Mouse (Mus musculus): ENCODE measurements around the gene Zfp526. TPM values are rescaled to one million over a fixed set of nuclear protein-coding genes. Genes with fewer than 3 reads are reported as not detected.
"Not testable (repeated sequence)": the region's sequence is repeated elsewhere in the genome, so short reads cannot be mapped to it uniquely, and the experiment has no call there.

The Zfp526 gene
- polyA plus RNA-seq, 1 experiment from 2014 or later, result 1.9 TPM

- no peaks in the 10 kb centered on the region for H3K9me3 ChIP-seq (ENCODE audit: control insufficient read depth, low read length)
- 25% methylated on average over 8 of the region's 8 CpGs for WGBS
These were observed 30.6 kb downstream of the Zfp526 start for GRCm38 (mm10) chr7:25251822-25252221.

GRCm38 (mm10) chr7:25261896-25262295 is 40.7 kb downstream of the Zfp526 start:
- H3K27ac ChIP-seq (ENCODE audit: low read length), result no peak overlapping the region
- H3K4me2 ChIP-seq (ENCODE audit: low read depth, low read length), result no peak overlapping the region
- ATAC-seq, result no peak
- no peaks in the 10 kb centered on the region for H3K9me3 ChIP-seq (ENCODE audit: control insufficient read depth, low read length)
- no peak overlapping the region for H3K9ac ChIP-seq (ENCODE audit: low read depth, low read length)
- no peaks in the 10 kb centered on the region for H3K27me3 ChIP-seq (replicated peaks; ENCODE audit: control insufficient read depth, insufficient read depth, low read length)
- H3K4me1 ChIP-seq (ENCODE audit: control insufficient read depth, insufficient read depth, low read length), result peaks cover 2% of the 10 kb centered on the region
- 86% methylated on average over 1 of the region's 1 CpGs for WGBS
- no peak overlapping the region for H3K4me3 ChIP-seq (ENCODE audit: low read length)
- no peaks in the 10 kb centered on the region for H3K36me3 ChIP-seq (ENCODE audit: control insufficient read depth, insufficient read depth, low read length)

More at GRCm38 (mm10) chr7:25251822-25252221, 30.6 kb downstream of the Zfp526 start:
- peak overlapping the region; percentile 95 for H3K9ac ChIP-seq (ENCODE audit: low read depth, low read length)
- peaks cover 18% of the 10 kb centered on the region for H3K4me1 ChIP-seq (ENCODE audit: control insufficient read depth, insufficient read depth, low read length)
- no peaks in the 10 kb centered on the region for H3K27me3 ChIP-seq (replicated peaks; ENCODE audit: control insufficient read depth, insufficient read depth, low read length)
- no peak for ATAC-seq
- peak overlapping the region; percentile 98 for H3K27ac ChIP-seq (ENCODE audit: low read length)
- no peaks in the 10 kb centered on the region for H3K36me3 ChIP-seq (ENCODE audit: control insufficient read depth, insufficient read depth, low read length)
- H3K4me2 ChIP-seq (ENCODE audit: low read depth, low read length), result peak overlapping the region; percentile 90
- peak overlapping the region; percentile 91 for H3K4me3 ChIP-seq (ENCODE audit: low read length)

- no peak for ATAC-seq
- no peak overlapping the region for H3K4me2 ChIP-seq (ENCODE audit: low read depth, low read length)
These were observed 43.0 kb downstream of the Zfp526 start for GRCm38 (mm10) chr7:25263968-25264870.

GRCm38 (mm10) chr7:25265743-25266142 is 44.5 kb downstream of the Zfp526 start:
- not testable (repeated sequence) for H3K36me3 ChIP-seq (ENCODE audit: control insufficient read depth, insufficient read depth, low read length); H3K4me2 ChIP-seq (ENCODE audit: low read depth, low read length); ATAC-seq; H3K4me3 ChIP-seq (ENCODE audit: low read length); H3K27me3 ChIP-seq (replicated peaks; ENCODE audit: control insufficient read depth, insufficient read depth, low read length); H3K27ac ChIP-seq (ENCODE audit: low read length); H3K9me3 ChIP-seq (ENCODE audit: control insufficient read depth, low read length); H3K9ac ChIP-seq (ENCODE audit: low read depth, low read length)
- peaks cover 19% of the 10 kb centered on the region for H3K4me1 ChIP-seq (ENCODE audit: control insufficient read depth, insufficient read depth, low read length)
- WGBS, result 94% methylated on average over 5 of the region's 5 CpGs

More at GRCm38 (mm10) chr7:25263968-25264870, 43.0 kb downstream of the Zfp526 start:
- Histone ChIP-seq H3K27me3 (replicated peaks; ENCODE audit: control insufficient read depth, insufficient read depth, low read length) (no peaks in the 10 kb centered on the region), H3K9me3 (ENCODE audit: control insufficient read depth, low read length) (no peaks in the 10 kb centered on the region), H3K36me3 (ENCODE audit: control insufficient read depth, insufficient read depth, low read length) (no peaks in the 10 kb centered on the region), H3K27ac (ENCODE audit: low read length) (no peak overlapping the region), H3K9ac (ENCODE audit: low read depth, low read length) (no peak overlapping the region), H3K4me3 (ENCODE audit: low read length) (no peak overlapping the region), H3K4me1 (ENCODE audit: control insufficient read depth, insufficient read depth, low read length) (peaks cover 9% of the 10 kb centered on the region)
- WGBS, result 39% methylated on average over 17 of the region's 17 CpGs

- Histone ChIP-seq H3K36me3 (ENCODE audit: control insufficient read depth, insufficient read depth, low read length) (no peaks in the 10 kb centered on the region; the same call in 1 of the 2 replicates), H3K27ac (ENCODE audit: low read length) (no peak overlapping the region), H3K27me3 (replicated peaks; ENCODE audit: control insufficient read depth, insufficient read depth, low read length) (no peaks in the 10 kb centered on the region), H3K4me2 (ENCODE audit: low read depth, low read length) (peak overlapping the region; percentile 75; the same call in 1 of the 2 replicates), H3K4me1 (ENCODE audit: control insufficient read depth, insufficient read depth, low read length) (peaks cover 19% of the 10 kb centered on the region), H3K9ac (ENCODE audit: low read depth, low read length) (peak overlapping the region; percentile 71; the same call in 1 of the 2 replicates), H3K4me3 (ENCODE audit: low read length) (no peak overlapping the region), H3K9me3 (ENCODE audit: control insufficient read depth, low read length) (no peaks in the 10 kb centered on the region)
- 89% methylated on average over 8 of the region's 8 CpGs for WGBS
- ATAC-seq, result no peak
These were observed 45.1 kb downstream of the Zfp526 start for GRCm38 (mm10) chr7:25266180-25266962.

GRCm38 (mm10) chr7:25267301-25267750 is 46.1 kb downstream of the Zfp526 start, which contains the start of gene Cic:
Gene Cic, plus strand, starts transcription at chr7:25267704.
- H3K4me1 ChIP-seq (ENCODE audit: control insufficient read depth, insufficient read depth, low read length), result peaks cover 19% of the 10 kb centered on the region
- H3K4me3 ChIP-seq (ENCODE audit: low read length), result peak within 1 kb of the TSS; percentile 87
- H3K27me3 ChIP-seq (replicated peaks; ENCODE audit: control insufficient read depth, insufficient read depth, low read length), result no peaks in the 10 kb centered on the region
- no peaks in the 10 kb centered on the region for H3K9me3 ChIP-seq (ENCODE audit: control insufficient read depth, low read length)
- peak within 1 kb of the TSS; percentile 80 for H3K4me2 ChIP-seq (ENCODE audit: low read depth, low read length)
- H3K36me3 ChIP-seq (ENCODE audit: control insufficient read depth, insufficient read depth, low read length), result no peaks in the 10 kb centered on the region; the same call in 1 of the 2 replicates
- WGBS, result 0% methylated on average over 29 of the region's 29 CpGs
- peak within 1 kb of the TSS; percentile 81 for H3K27ac ChIP-seq (ENCODE audit: low read length)
- peak; percentile 88 for ATAC-seq
- peak within 1 kb of the TSS; percentile 94 for H3K9ac ChIP-seq (ENCODE audit: low read depth, low read length)

GRCm38 (mm10) chr7:25267751-25268463 is 46.7 kb downstream of the Zfp526 start:
- peak overlapping the region; percentile 87 for H3K4me3 ChIP-seq (ENCODE audit: low read length)
- peak overlapping the region; percentile 94 for H3K9ac ChIP-seq (ENCODE audit: low read depth, low read length)
- WGBS, result under 1% methylated on average over 33 of the region's 33 CpGs
- no peaks in the 10 kb centered on the region; the same call in 1 of the 2 replicates for H3K36me3 ChIP-seq (ENCODE audit: control insufficient read depth, insufficient read depth, low read length)
- H3K4me2 ChIP-seq (ENCODE audit: low read depth, low read length), result peak overlapping the region; percentile 80
- no peaks in the 10 kb centered on the region for H3K9me3 ChIP-seq (ENCODE audit: control insufficient read depth, low read length)
- peak overlapping the region; percentile 81 for H3K27ac ChIP-seq (ENCODE audit: low read length)
- H3K27me3 ChIP-seq (replicated peaks; ENCODE audit: control insufficient read depth, insufficient read depth, low read length), result no peaks in the 10 kb centered on the region
- peaks cover 19% of the 10 kb centered on the region for H3K4me1 ChIP-seq (ENCODE audit: control insufficient read depth, insufficient read depth, low read length)
- ATAC-seq, result peak; percentile 96

GRCm38 (mm10) chr7:25268588-25268987 is 47.4 kb downstream of the Zfp526 start:
- H3K9me3 ChIP-seq (ENCODE audit: control insufficient read depth, low read length), result no peaks in the 10 kb centered on the region
- peaks cover 2% of the 10 kb centered on the region for H3K36me3 ChIP-seq (ENCODE audit: control insufficient read depth, insufficient read depth, low read length)
- peaks cover 22% of the 10 kb centered on the region for H3K4me1 ChIP-seq (ENCODE audit: control insufficient read depth, insufficient read depth, low read length)
- H3K4me3 ChIP-seq (ENCODE audit: low read length), result peak overlapping the region; percentile 87
- H3K9ac ChIP-seq (ENCODE audit: low read depth, low read length), result peak overlapping the region; percentile 94
- WGBS, result 3% methylated on average over 7 of the region's 7 CpGs
- H3K27me3 ChIP-seq (replicated peaks; ENCODE audit: control insufficient read depth, insufficient read depth, low read length), result no peaks in the 10 kb centered on the region
- H3K4me2 ChIP-seq (ENCODE audit: low read depth, low read length), result peak overlapping the region; percentile 80
- peak overlapping the region; percentile 79 for H3K27ac ChIP-seq (ENCODE audit: low read length)
- ATAC-seq, result no peak
